In the genomic region with DNA sequence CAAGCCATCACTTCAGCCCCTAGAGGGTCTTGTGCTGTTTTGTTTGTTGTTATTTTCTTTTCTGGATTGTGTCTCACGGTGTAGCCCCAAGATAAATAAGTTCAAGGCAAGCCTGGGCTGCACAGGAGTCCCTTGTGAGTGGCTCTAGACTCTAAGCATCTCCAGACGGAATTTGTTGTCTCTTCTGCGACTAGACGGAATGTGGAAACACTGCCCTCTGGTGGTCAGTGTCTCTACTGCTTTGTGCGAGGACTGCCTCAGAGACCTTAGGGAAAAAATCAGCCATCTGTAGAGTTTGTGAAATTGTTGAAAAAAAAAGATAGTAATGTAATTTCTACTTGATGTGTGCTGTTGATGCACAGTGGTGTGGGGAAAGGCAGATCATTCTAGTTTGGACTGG, we compare ENCODE assay signal across 9 mouse cellular contexts. TPM values are rescaled to one million over a fixed set of nuclear protein-coding genes. Genes with fewer than 3 reads are reported as not detected.
A peak's percentile ranks its signal among the peaks of the same experiment; 100 is the strongest.
DNase-seq lines count a peak whose midpoint lies in the region; ATAC-seq and TF ChIP-seq lines count a peak whose summit lies in the region.
"Had no signal": no experiment of that assay in that cellular context is flagged by ENCODE, and none has a peak within 500 bp of the region (broad histone marks: within the 10 kb centered on the region; RNA-seq: fewer than 3 reads in every experiment).

No protein-coding gene starts in this region.

- no peak overlapping the region for H3K4me2 ChIP-seq in kidney, postnatal 0 days (ENCODE audit: low read length)
- H3K4me2 ChIP-seq: limb, embryonic 12.5 days had no signal

- 2% methylated on average over 5 of the region's 5 CpGs for WGBS in kidney, postnatal 0 days
- under 1% methylated on average over 5 of the region's 5 CpGs for WGBS in lung, adult 2 months

- no peaks in the 10 kb centered on the region for H3K27me3 ChIP-seq in kidney, postnatal 0 days (ENCODE audit: insufficient read depth, low read length)
- H3K27me3 ChIP-seq: limb, embryonic 12.5 days had no signal

- H3K9me3 ChIP-seq in kidney, postnatal 0 days (replicated peaks; ENCODE audit: low read length): no peaks in the 10 kb centered on the region
- H3K9me3 ChIP-seq: limb, embryonic 12.5 days had no signal

- peak; percentile 46 to 66 for DNase-seq in CD8-positive naive resting alpha-beta T cell, adult 2 months (ENCODE audit: low read depth in 2 of 2, low spot score in 2 of 2)
- peak; percentile 62 for DNase-seq in adrenal gland, adult 2 months
- peak; percentile 93 for DNase-seq in embryo, embryonic 10.5 days (ENCODE audit: low spot score)
- peak; percentile 48 to 75 for DNase-seq in gastrocnemius, postnatal 4 days (ENCODE audit: low spot score in 2 of 2)
- DNase-seq in kidney, postnatal 0 days (ENCODE audit: low spot score): peak; percentile 88
- DNase-seq in lung, adult 2 months: peak; percentile 61
- peak; percentile 83 for DNase-seq in retina, postnatal 1 day
- peak; percentile 39 to 62 for DNase-seq in thymus, postnatal 36 days

- peak; percentile 93 for TF ChIP-seq CTCF in kidney, postnatal 0 days (IDR thresholded peaks at IDR 0.05; ENCODE audit: low read depth)
- peak; percentile 80 for TF ChIP-seq CTCF in lung, adult 2 months (IDR thresholded peaks at IDR 0.05; ENCODE audit: insufficient read depth, low read length)

- TF ChIP-seq POLR2A in lung, adult 2 months (IDR thresholded peaks at IDR 0.05; ENCODE audit: borderline replicate concordance, extremely low read depth, low read depth, low read length): no peak

- ATAC-seq in kidney, postnatal 0 days (replicated peaks; ENCODE audit: low FRiP score, low read depth): no peak

- no peak overlapping the region for H3K27ac ChIP-seq in kidney, postnatal 0 days
- H3K27ac ChIP-seq: limb, embryonic 12.5 days had no signal

- no peak overlapping the region for H3K9ac ChIP-seq in kidney, postnatal 0 days (ENCODE audit: low read depth, low read length)
- H3K9ac ChIP-seq: limb, embryonic 12.5 days had no signal

- H3K4me3 ChIP-seq in kidney, postnatal 0 days (replicated peaks; ENCODE audit: low read depth, low read length): no peak overlapping the region
- no peak overlapping the region for H3K4me3 ChIP-seq in lung, adult 2 months (replicated peaks; ENCODE audit: extremely low read depth, low read depth, low read length)
- H3K4me3 ChIP-seq: limb, embryonic 12.5 days had no signal

- H3K36me3 ChIP-seq in kidney, postnatal 0 days (ENCODE audit: insufficient read depth, low read length): no peaks in the 10 kb centered on the region
- H3K36me3 ChIP-seq: limb, embryonic 12.5 days had no signal

- H3K4me1 ChIP-seq in kidney, postnatal 0 days (replicated peaks; ENCODE audit: insufficient read depth, low read length): no peaks in the 10 kb centered on the region
- H3K4me1 ChIP-seq in lung, adult 2 months (ENCODE audit: control insufficient read depth, insufficient read depth, low read length): no peaks in the 10 kb centered on the region
- H3K4me1 ChIP-seq: limb, embryonic 12.5 days had no signal

RNA-seq across cellular contexts. Expression of a gene that starts 13.9 kb away (rescaled TPM):
- 100 to 1,000 TPM; 111 to 129 TPM for total RNA-seq in adrenal gland, adult 2 months (2021)
- 70.9 and 78.6 TPM in 2 replicates for polyA plus RNA-seq in adrenal gland, adult 2 months (2012; rRNA removed)
- total RNA-seq in gastrocnemius, postnatal 4 days (2021): 10 to 100 TPM; 65.0 to 66.6 TPM
- polyA plus RNA-seq in kidney, postnatal 0 days (2015; fragmentation: Nextera tagmentation; extraction: Ambion mirVana): 145 and 156 TPM in 2 replicates
- 117 and 135 TPM in 2 replicates for polyA plus RNA-seq in lung, adult 2 months (2012; rRNA removed)

RNA-seq across cellular contexts. Expression of a gene that starts 14.1 kb away (rescaled TPM):
- not detected for total RNA-seq in adrenal gland, adult 2 months (2021)
- not detected in 2 replicates for polyA plus RNA-seq in adrenal gland, adult 2 months (2012; rRNA removed)
- total RNA-seq in gastrocnemius, postnatal 4 days (2021): not detected
- polyA plus RNA-seq in kidney, postnatal 0 days (2015; fragmentation: Nextera tagmentation; extraction: Ambion mirVana): not detected in 2 replicates
- polyA plus RNA-seq in lung, adult 2 months (2012; rRNA removed): not detected in 2 replicates

RNA-seq across cellular contexts. Expression of a gene that starts 26.9 kb away (rescaled TPM):
- not detected for total RNA-seq in adrenal gland, adult 2 months (2021)
- polyA plus RNA-seq in adrenal gland, adult 2 months (2012; rRNA removed): not detected in 2 replicates
- not detected for total RNA-seq in gastrocnemius, postnatal 4 days (2021)
- polyA plus RNA-seq in kidney, postnatal 0 days (2015; fragmentation: Nextera tagmentation; extraction: Ambion mirVana): not detected in 2 replicates
- not detected in 2 replicates for polyA plus RNA-seq in lung, adult 2 months (2012; rRNA removed)
- polyA plus RNA-seq: limb, embryonic 12.5 days had no signal

RNA-seq across cellular contexts. Expression of a gene that starts 37.2 kb away (rescaled TPM):
- not detected for total RNA-seq in adrenal gland, adult 2 months (2021)
- polyA plus RNA-seq in adrenal gland, adult 2 months (2012; rRNA removed): not detected in 2 replicates
- total RNA-seq in gastrocnemius, postnatal 4 days (2021): not detected
- not detected in 2 replicates for polyA plus RNA-seq in kidney, postnatal 0 days (2015; fragmentation: Nextera tagmentation; extraction: Ambion mirVana)
- not detected in 2 replicates for polyA plus RNA-seq in lung, adult 2 months (2012; rRNA removed)
- polyA plus RNA-seq: limb, embryonic 12.5 days had no signal

RNA-seq across cellular contexts. Expression of a gene that starts 44.3 kb away (rescaled TPM):
- total RNA-seq in adrenal gland, adult 2 months (2021): 100 to 1,000 TPM; 212 to 236 TPM
- polyA plus RNA-seq in adrenal gland, adult 2 months (2012; rRNA removed): 450 and 491 TPM in 2 replicates
- 100 to 1,000 TPM; 124 to 142 TPM for total RNA-seq in gastrocnemius, postnatal 4 days (2021)
- 261 and 283 TPM in 2 replicates for polyA plus RNA-seq in kidney, postnatal 0 days (2015; fragmentation: Nextera tagmentation; extraction: Ambion mirVana)
- polyA plus RNA-seq in lung, adult 2 months (2012; rRNA removed): 492 and 519 TPM in 2 replicates
